Mouse (Mus musculus): ENCODE data around the gene Sgk2. TPM values are rescaled to one million over a fixed set of nuclear protein-coding genes. Genes with fewer than 3 reads are reported as not detected.

Gene Sgk2
- not detected for total RNA-seq (2021)
- long read RNA-seq, experiment 1: 0 reads
- long read RNA-seq, experiment 2: 0 reads

DNA sequence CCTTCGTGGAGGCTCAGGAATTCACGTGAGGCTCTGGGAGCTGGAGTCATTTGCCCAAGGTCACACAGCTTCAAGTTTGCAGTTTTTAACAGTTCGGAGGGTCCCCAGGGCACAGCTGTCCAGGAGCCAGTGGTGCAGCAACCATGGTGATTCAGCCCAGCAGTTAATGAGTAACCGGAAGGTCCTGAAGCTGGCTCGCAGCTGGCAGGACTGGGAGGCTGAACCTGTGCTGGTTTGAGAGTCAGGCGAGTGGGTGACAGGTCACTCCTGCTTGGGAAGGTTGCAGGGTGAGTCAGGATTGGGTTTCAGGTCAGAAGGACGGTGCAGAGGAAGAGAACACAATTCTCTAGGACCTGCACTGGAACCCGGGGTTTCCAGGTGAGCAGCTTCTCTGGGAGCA, at the start of gene Sgk2:
TSS of gene Sgk2 (plus strand) at position 113 of the 400 bp plus-strand sequence.
- no peak for DNase-seq
- TF ChIP-seq CTCF (IDR thresholded peaks at IDR 0.05): no peak
- no peak within 1 kb of the TSS for H3K27ac ChIP-seq
- no peak within 1 kb of the TSS for H3K4me3 ChIP-seq
- intact Hi-C loops (cut with DNase I): no loop called here

DNA sequence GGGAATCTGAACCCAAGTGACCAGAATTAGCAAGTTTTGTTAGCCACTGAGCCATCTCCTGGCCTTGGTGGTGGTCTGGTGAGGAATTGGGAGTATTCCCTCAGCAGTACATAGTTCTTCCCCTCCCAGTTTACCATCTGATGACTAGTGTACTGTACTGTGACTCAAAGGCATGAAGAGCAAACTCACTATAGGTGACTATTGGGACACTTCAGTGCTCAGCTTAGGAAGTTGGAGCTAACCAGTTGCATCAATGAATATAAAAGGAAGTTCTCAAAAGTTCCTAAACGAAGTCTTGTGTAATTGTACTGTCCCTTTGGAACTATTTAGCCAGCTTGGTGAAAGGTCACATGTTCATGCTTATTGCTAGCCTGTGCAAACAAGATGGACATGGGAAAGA, 47.6 kb upstream of the Sgk2 start:
- DNase-seq: no peak
- TF ChIP-seq CTCF (IDR thresholded peaks at IDR 0.05): no peak
- intact Hi-C loops (cut with DNase I): loop anchor here (10.0 kb wide), 1 partner anchor 1835 kb away; the partner anchor contains the start of gene Chd6
- no peak overlapping the region for H3K27ac ChIP-seq
- H3K4me3 ChIP-seq: no peak overlapping the region

DNA sequence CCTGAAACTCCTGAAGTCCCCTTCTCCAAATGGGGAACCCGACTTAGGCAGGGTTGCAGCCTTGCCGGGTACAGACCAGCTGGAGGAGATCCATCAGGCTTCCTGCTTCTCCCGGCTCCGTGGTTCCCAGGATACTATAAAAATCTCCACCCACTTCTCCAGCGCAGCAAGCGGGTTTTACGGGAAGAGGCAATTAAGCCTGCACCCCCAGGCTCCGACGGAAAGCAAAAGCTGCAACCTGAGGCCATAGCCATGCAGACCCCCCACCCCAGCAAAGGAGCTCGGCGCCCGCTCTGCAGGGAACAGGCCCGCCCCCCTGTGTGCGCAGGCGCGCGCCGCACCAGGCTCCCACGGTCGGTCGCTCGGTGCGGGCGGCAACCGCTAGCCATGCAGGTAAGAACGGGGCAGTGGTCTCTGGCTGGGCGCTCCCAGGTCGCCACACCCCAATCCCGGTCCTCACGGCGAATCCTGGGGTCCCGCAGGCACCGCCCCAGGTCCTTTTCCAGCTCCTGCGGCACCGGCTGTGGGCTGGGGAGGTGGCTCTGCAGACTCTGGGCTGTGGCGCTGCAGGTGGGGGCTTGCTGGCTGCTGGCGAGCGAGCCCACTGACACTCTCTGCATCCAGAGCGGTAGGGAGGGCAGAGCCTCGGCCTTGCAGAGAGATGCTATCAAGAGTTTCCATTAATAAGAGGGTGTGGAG, 43.8 kb upstream of the Sgk2 start, which contains the start of gene L3mbtl1:
TSS of gene L3mbtl1 (plus strand) at position 325 of the 699 bp plus-strand sequence.
- peak; percentile 55 for DNase-seq

GRCm38 (mm10) chr2:162943931-162944330, 43.2 kb upstream of the Sgk2 start:
- intact Hi-C loops (cut with DNase I): no loop called here
- Histone ChIP-seq H3K27ac (no peak overlapping the region), H3K4me3 (peak overlapping the region; percentile 73)
- DNase-seq: no peak
- no peak for TF ChIP-seq CTCF (IDR thresholded peaks at IDR 0.05)

More for the DNA sequence above, 43.8 kb upstream of the Sgk2 start, which contains the start of gene L3mbtl1:
- Histone ChIP-seq H3K27ac (no peak within 1 kb of the TSS), H3K4me3 (peak within 1 kb of the TSS; percentile 73)
- intact Hi-C loops (cut with DNase I): no loop called here
- no peak for TF ChIP-seq CTCF (IDR thresholded peaks at IDR 0.05)

GRCm38 (mm10) chr2:162946964-162947363, 40.2 kb upstream of the Sgk2 start:
- no peak for DNase-seq
- Histone ChIP-seq H3K27ac (no peak overlapping the region), H3K4me3 (no peak overlapping the region)
- TF ChIP-seq CTCF (IDR thresholded peaks at IDR 0.05): no peak
- intact Hi-C loops (cut with DNase I): no loop called here

GRCm38 (mm10) chr2:162947736-162948135, 39.4 kb upstream of the Sgk2 start:
- no peak for DNase-seq
- peak overlapping the region; percentile 20; the same call in 1 of the 2 replicates for H3K4me3 ChIP-seq
- H3K27ac ChIP-seq: no peak overlapping the region
- intact Hi-C loops (cut with DNase I): no loop called here
- TF ChIP-seq CTCF (IDR thresholded peaks at IDR 0.05): no peak

- no peak overlapping the region for H3K27ac ChIP-seq
- no peak for TF ChIP-seq CTCF (IDR thresholded peaks at IDR 0.05)
- H3K4me3 ChIP-seq: peak overlapping the region; percentile 20; the same call in 1 of the 2 replicates
- no peak for DNase-seq
- intact Hi-C loops (cut with DNase I): no loop called here
Observed at GRCm38 (mm10) chr2:162948221-162948620, 38.9 kb upstream of the Sgk2 start.

- DNase-seq: no peak
- intact Hi-C loops (cut with DNase I): no loop called here
- no peak for TF ChIP-seq CTCF (IDR thresholded peaks at IDR 0.05)
- H3K4me3 ChIP-seq: no peak overlapping the region
- no peak overlapping the region for H3K27ac ChIP-seq
Observed at GRCm38 (mm10) chr2:162950776-162951175, 36.4 kb upstream of the Sgk2 start.

DNA sequence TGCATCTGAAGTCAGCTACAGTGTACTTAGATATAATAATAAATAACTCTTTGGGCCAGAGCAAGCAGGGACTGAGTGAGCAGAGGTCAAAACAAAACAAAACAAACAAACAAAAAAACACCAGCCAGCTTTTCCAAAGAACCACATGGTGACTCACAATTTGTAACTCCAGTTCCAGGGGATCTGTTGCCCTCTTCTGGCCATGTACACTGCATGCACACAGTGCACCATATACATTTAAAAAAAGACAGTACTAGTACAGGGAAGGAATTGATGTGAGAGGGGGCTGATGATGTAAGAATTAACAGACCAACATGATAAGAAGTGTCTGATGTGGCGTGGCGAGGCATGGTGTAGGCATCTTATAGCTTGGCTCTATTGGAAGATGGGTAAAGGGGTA, 30.3 kb upstream of the Sgk2 start:
- no peak for DNase-seq
- peak; percentile 23; the same call in 1 of the 2 replicates for TF ChIP-seq CTCF (IDR thresholded peaks at IDR 0.05)
- intact Hi-C loops (cut with DNase I): loop anchor here (5.0 kb wide), 1 partner anchor 35 kb away; no protein-coding TSS in a partner anchor

DNA sequence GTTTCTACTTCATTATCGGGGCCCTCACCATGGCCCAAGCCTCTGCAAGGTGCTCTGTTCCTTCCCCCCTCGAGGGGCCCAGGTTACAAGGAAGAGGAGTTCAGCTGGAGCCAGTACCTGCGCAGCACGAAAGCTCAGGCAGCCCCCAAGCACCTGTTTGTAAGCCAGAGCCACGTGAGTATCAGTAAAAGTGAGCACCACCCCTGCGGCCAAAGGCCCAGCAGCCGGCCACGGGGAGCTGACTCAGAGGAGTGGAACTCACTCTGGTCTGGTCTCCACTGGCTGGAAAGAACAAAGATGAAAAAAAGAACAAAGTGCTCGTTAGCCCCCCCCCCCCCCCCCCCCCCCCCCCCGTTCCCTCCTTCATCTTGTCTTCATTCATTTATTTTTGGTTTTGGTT, 25.8 kb upstream of the Sgk2 start:
- intact Hi-C loops (cut with DNase I): no loop called here
- DNase-seq: no peak
- no peak overlapping the region for H3K4me3 ChIP-seq
- H3K27ac ChIP-seq: no peak overlapping the region
- no peak for TF ChIP-seq CTCF (IDR thresholded peaks at IDR 0.05)

More for the DNA sequence above, 30.3 kb upstream of the Sgk2 start:
- no peak overlapping the region for H3K27ac ChIP-seq
- H3K4me3 ChIP-seq: no peak overlapping the region

GRCm38 (mm10) chr2:162966734-162967133, 20.4 kb upstream of the Sgk2 start:
- Histone ChIP-seq H3K4me3 (no peak overlapping the region), H3K27ac (no peak overlapping the region)
- TF ChIP-seq CTCF (IDR thresholded peaks at IDR 0.05): no peak
- no peak for DNase-seq
- intact Hi-C loops (cut with DNase I): loop anchor here (5.0 kb wide), 1 partner anchor 36 kb away; no protein-coding TSS in a partner anchor

DNA sequence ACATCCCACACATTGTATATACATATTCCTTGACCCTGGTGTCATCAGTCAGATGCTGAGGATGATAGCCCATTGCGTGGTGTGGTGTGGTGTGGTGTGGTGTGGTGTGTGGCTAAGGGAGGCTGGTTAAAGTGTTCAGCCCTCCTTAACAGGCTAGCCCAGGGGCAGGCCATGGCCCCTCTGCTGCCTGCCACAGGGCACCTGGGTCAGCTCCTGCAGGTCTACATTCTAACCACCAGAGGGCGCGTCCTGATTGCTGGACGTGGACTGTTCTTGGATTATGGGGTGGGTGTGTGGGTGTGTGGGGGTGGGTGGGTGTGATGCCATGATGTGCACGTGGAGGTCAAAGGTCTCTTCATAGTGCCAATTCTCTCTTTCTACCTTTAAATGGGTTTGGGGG, 18.8 kb upstream of the Sgk2 start:
- intact Hi-C loops (cut with DNase I): loop anchor here (5.0 kb wide), 1 partner anchor 34 kb away; no protein-coding TSS in a partner anchor
- peak; percentile 55 for DNase-seq
- Histone ChIP-seq H3K4me3 (no peak overlapping the region), H3K27ac (no peak overlapping the region)
- TF ChIP-seq CTCF (IDR thresholded peaks at IDR 0.05): peak; percentile 73

GRCm38 (mm10) chr2:162969101-162969500, 18.0 kb upstream of the Sgk2 start:
- TF ChIP-seq CTCF (IDR thresholded peaks at IDR 0.05): no peak
- no peak for DNase-seq
- no peak overlapping the region for H3K27ac ChIP-seq
- no peak overlapping the region for H3K4me3 ChIP-seq
- intact Hi-C loops (cut with DNase I): loop anchor here (5.0 kb wide), 1 partner anchor 33 kb away; no protein-coding TSS in a partner anchor
